Mouse (Mus musculus) adrenal gland, postnatal 10 days (tissue): ENCODE measurements around the gene Kdm5d. TPM values are rescaled to one million over a fixed set of nuclear protein-coding genes. Genes with fewer than 3 reads are reported as not detected.

Source experiments
- DNase-seq: peaks from one replicate; pipeline ENCODE4 v3.0.0; 2021; ENCODE audit warnings: mixed read lengths
- long read RNA-seq, 2 experiments: library from polyadenylated mRNA; stranded (forward); transcript quantifications; one replicate each; pipeline ENCODE4 v2.0.0; 2021
- microRNA-seq: library from miRNA; unstranded; fragments of <30 nt; microRNA quantifications from one replicate; pipeline ENCODE4 v1.2.0, GENCODE M21; 2021
- total RNA-seq, 2 experiments: library from RNA; stranded (reverse); gene quantifications; 2 replicates each; pipeline ENCODE4 v1.2.3; 2021

The Kdm5d gene
- 10 to 100 TPM in 1 of 2 experiments, not detected in 1; 15.0 TPM for total RNA-seq
- long read RNA-seq, experiment 1, full-length matches to known transcripts: 1 of 2 reads
- long read RNA-seq, experiment 1, partial matches to known transcripts: 1 of 2 reads
- long read RNA-seq, experiment 1, other reads (novel, unspliced or antisense): 0 of 2 reads
- long read RNA-seq, experiment 2: 0 reads

- DNase-seq: peak; percentile 58
Measured at GRCm38 (mm10) chrY:897393-898227, at the start of gene Kdm5d. Gene Kdm5d, plus strand, starts transcription at chrY:897788.

GRCm38 (mm10) chrY:872404-872803, 25.2 kb upstream of the Kdm5d start:
- DNase-seq: no peak

GRCm38 (mm10) chrY:872855-873549, 24.6 kb upstream of the Kdm5d start:
- DNase-seq: peak; percentile 3

Small RNA genes within 50 kb of the gene (microRNA-seq; reads per million reads assigned to microRNA genes)
- gene Gm47281: not detected

Other genes with a start within 250 kb of the Kdm5d start
- not detected for gene Zfy1, start 100.4 kb upstream of the Kdm5d start, total RNA-seq
- gene Uba1y, start 79.1 kb upstream of the Kdm5d start, total RNA-seq: not detected
- gene Eif2s3y, start 112.8 kb downstream of the Kdm5d start, total RNA-seq: 10 to 100 TPM in 1 of 2 experiments, not detected in 1; 75.2 TPM